In genomic region chr15:79443856-79444410, GRCm38 (mm10) we compare ENCODE assay signal across 16 mouse cellular contexts. TPM values are rescaled to one million over a fixed set of nuclear protein-coding genes. Genes with fewer than 3 reads are reported as not detected.
DNase-seq lines count a peak whose midpoint lies in the region; ATAC-seq and TF ChIP-seq lines count a peak whose summit lies in the region.
"Had no signal": no experiment of that assay in that cellular context is flagged by ENCODE, and none has a peak within 500 bp of the region (broad histone marks: within the 10 kb centered on the region; RNA-seq: fewer than 3 reads in every experiment).

No protein-coding gene starts in this region.

- H3K9ac ChIP-seq in embryonic facial prominence, embryonic 13.5 days = peak overlapping the region; percentile 51; the same call in 1 of the 2 replicates
- H3K9ac ChIP-seq in heart, embryonic 16.5 days (ENCODE audit: low read length) = 0 out of 2 replicates have a peak overlapping the region, but pooled peaks have one; percentile 7
- no peak overlapping the region for H3K9ac ChIP-seq in hindbrain, embryonic 11.5 days (ENCODE audit: low read depth, low read length)
- H3K9ac ChIP-seq: heart, embryonic 12.5 days; hindbrain, embryonic 15.5 days; midbrain, embryonic 12.5 days had no signal

- H3K4me1 ChIP-seq in embryonic facial prominence, embryonic 13.5 days = peaks cover 42% of the 10 kb centered on the region
- H3K4me1 ChIP-seq in embryonic facial prominence, embryonic 10.5 days = peaks cover 40% of the 10 kb centered on the region
- peaks cover 32% of the 10 kb centered on the region for H3K4me1 ChIP-seq in heart, embryonic 16.5 days (ENCODE audit: control insufficient read depth, insufficient read depth, low read length)
- H3K4me1 ChIP-seq in E14TG2a.4 (replicated peaks; ENCODE audit: low read depth, low read length) = peaks cover 77% of the 10 kb centered on the region
- peaks cover 12% of the 10 kb centered on the region for H3K4me1 ChIP-seq in hindbrain, embryonic 11.5 days (replicated peaks; ENCODE audit: control insufficient read depth, insufficient read depth, low read length)

- no peak for TF ChIP-seq CTCF in E14TG2a.4 (conservative IDR thresholded peaks at IDR 0.05; ENCODE audit: low read length)

- DNase-seq in embryonic facial prominence, embryonic 10.5 days (ENCODE audit: low spot score) = no peak
- no peak for DNase-seq in heart, postnatal 14 days
- peak; percentile 57 to 71 for DNase-seq in right cerebral cortex, adult 2 months (ENCODE audit: low spot score in 2 of 2)
- DNase-seq in spleen, postnatal 14 days (ENCODE audit: low spot score in 2 of 2) = no peak
- DNase-seq in hindbrain, embryonic 11.5 days (ENCODE audit: low spot score) = no peak
- DNase-seq: kidney, adult 18-20 months; liver; lung, adult 18-20 months; lung, postnatal 36 days had no signal

- peaks cover under 1% of the 10 kb centered on the region; the same call in 1 of the 2 replicates for H3K36me3 ChIP-seq in embryonic facial prominence, embryonic 13.5 days
- H3K36me3 ChIP-seq in embryonic facial prominence, embryonic 10.5 days (replicated peaks) = peaks cover 10% of the 10 kb centered on the region
- H3K36me3 ChIP-seq in heart, embryonic 16.5 days (ENCODE audit: control insufficient read depth, insufficient read depth) = no peaks in the 10 kb centered on the region
- no peaks in the 10 kb centered on the region for H3K36me3 ChIP-seq in E14TG2a.4 (ENCODE audit: insufficient read depth, low read length)
- no peaks in the 10 kb centered on the region for H3K36me3 ChIP-seq in hindbrain, embryonic 11.5 days (ENCODE audit: control insufficient read depth, insufficient read depth, low read length)
- H3K36me3 ChIP-seq: heart, embryonic 12.5 days; hindbrain, embryonic 15.5 days had no signal

- H3K27me3 ChIP-seq in embryonic facial prominence, embryonic 13.5 days = no peaks in the 10 kb centered on the region; the same call in 1 of the 2 replicates
- H3K27me3 ChIP-seq in embryonic facial prominence, embryonic 10.5 days (replicated peaks; ENCODE audit: low read depth, poor library complexity, severe bottlenecking) = 0 out of 2 replicates have a peak, but pooled peaks cover 5% of the 10 kb centered on the region
- H3K27me3 ChIP-seq in heart, embryonic 16.5 days (ENCODE audit: control insufficient read depth, insufficient read depth, low read length) = no peaks in the 10 kb centered on the region
- H3K27me3 ChIP-seq in E14TG2a.4 (ENCODE audit: insufficient read depth, low read length) = peaks cover 14% of the 10 kb centered on the region
- no peaks in the 10 kb centered on the region for H3K27me3 ChIP-seq in hindbrain, embryonic 11.5 days (ENCODE audit: control insufficient read depth, insufficient read depth, low read length)
- H3K27me3 ChIP-seq: heart, embryonic 12.5 days; hindbrain, embryonic 15.5 days had no signal

- no peak overlapping the region for H3K4me2 ChIP-seq in embryonic facial prominence, embryonic 13.5 days
- H3K4me2 ChIP-seq in heart, embryonic 16.5 days (ENCODE audit: low read depth, low read length) = no peak overlapping the region
- H3K4me2 ChIP-seq in hindbrain, embryonic 11.5 days (replicated peaks; ENCODE audit: low read depth, low read length) = no peak overlapping the region
- H3K4me2 ChIP-seq: heart, embryonic 12.5 days; hindbrain, embryonic 15.5 days; midbrain, embryonic 12.5 days had no signal

- 43% methylated on average over 7 of the region's 7 CpGs for WGBS in embryonic facial prominence, embryonic 13.5 days
- 55% methylated on average over 7 of the region's 7 CpGs for WGBS in embryonic facial prominence, embryonic 10.5 days
- 67% methylated on average over 7 of the region's 7 CpGs for whole genome bisulfite sequencing in heart, embryonic 16.5 days
- 61% methylated on average over 7 of the region's 7 CpGs for WGBS in hindbrain, embryonic 11.5 days

- ATAC-seq in embryonic facial prominence, embryonic 13.5 days (ENCODE audit: insufficient number of reproducible peaks, insufficient read depth, low FRiP score, low TSS enrichment, low read depth) = no peak
- ATAC-seq in heart, embryonic 16.5 days (replicated peaks; ENCODE audit: extremely low read depth, insufficient read depth, low FRiP score) = no peak
- ATAC-seq in hindbrain, embryonic 11.5 days (ENCODE audit: low FRiP score) = no peak

- intact Hi-C loops in heart, postnatal 14 days (cut with DNase I) = no loop called here

- no peak overlapping the region for H3K4me3 ChIP-seq in embryonic facial prominence, embryonic 13.5 days
- no peak overlapping the region for H3K4me3 ChIP-seq in embryonic facial prominence, embryonic 10.5 days
- no peak overlapping the region for H3K4me3 ChIP-seq in heart, embryonic 16.5 days (ENCODE audit: low read length)
- H3K4me3 ChIP-seq in E14TG2a.4 (replicated peaks; ENCODE audit: low read length) = 0 out of 2 replicates have a peak overlapping the region, but pooled peaks have one; percentile 14
- H3K4me3 ChIP-seq in hindbrain, embryonic 11.5 days (ENCODE audit: low read depth, low read length) = no peak overlapping the region
- H3K4me3 ChIP-seq: heart, embryonic 12.5 days; hindbrain, embryonic 15.5 days; midbrain, embryonic 12.5 days; myocyte had no signal

- H3K27ac ChIP-seq in embryonic facial prominence, embryonic 13.5 days = peak overlapping the region; percentile 8; the same call in 1 of the 2 replicates
- no peak overlapping the region for H3K27ac ChIP-seq in embryonic facial prominence, embryonic 10.5 days (replicated peaks)
- no peak overlapping the region for H3K27ac ChIP-seq in heart, embryonic 16.5 days (ENCODE audit: low read length)
- no peak overlapping the region for H3K27ac ChIP-seq in hindbrain, embryonic 11.5 days (ENCODE audit: low read depth, low read length)
- H3K27ac ChIP-seq: hindbrain, embryonic 15.5 days; midbrain, embryonic 12.5 days had no signal

- H3K9me3 ChIP-seq in embryonic facial prominence, embryonic 13.5 days = no peaks in the 10 kb centered on the region
- H3K9me3 ChIP-seq in embryonic facial prominence, embryonic 10.5 days = no peaks in the 10 kb centered on the region
- H3K9me3 ChIP-seq in heart, embryonic 16.5 days (replicated peaks; ENCODE audit: control insufficient read depth, low read length) = no peaks in the 10 kb centered on the region
- H3K9me3 ChIP-seq in E14TG2a.4 (ENCODE audit: low read length) = no peaks in the 10 kb centered on the region
- H3K9me3 ChIP-seq in hindbrain, embryonic 11.5 days (ENCODE audit: control insufficient read depth, low read length) = no peaks in the 10 kb centered on the region
- H3K9me3 ChIP-seq: heart, embryonic 12.5 days; hindbrain, embryonic 15.5 days; midbrain, embryonic 12.5 days had no signal

RNA-seq across cellular contexts. Expression of gene Csnk1e, which starts 11.4 kb away (rescaled TPM):
- 100 and 112 TPM in 2 replicates for polyA plus RNA-seq in embryonic facial prominence, embryonic 13.5 days (2015; fragmentation: Nextera tagmentation; extraction: Ambion mirVana)
- polyA plus RNA-seq in embryonic facial prominence, embryonic 10.5 days (2016; fragmentation: Nextera tagmentation; extraction: Ambion mirVana) = 143 and 156 TPM in 2 replicates
- polyA plus RNA-seq in heart, embryonic 16.5 days (2015; fragmentation: Nextera tagmentation; extraction: Ambion mirVana) = 54.0 and 70.2 TPM in 2 replicates
- total RNA-seq in heart, postnatal 14 days (2021) = 10 to 100 TPM; 62.3 to 67.3 TPM
- polyA plus RNA-seq in hindbrain, embryonic 11.5 days (2014; fragmentation: Nextera tagmentation; extraction: Ambion mirVana) = 193 and 195 TPM in 2 replicates

RNA-seq across cellular contexts. Expression of gene Tmem184b, which starts 40.6 kb away (rescaled TPM):
- polyA plus RNA-seq in embryonic facial prominence, embryonic 13.5 days (2015; fragmentation: Nextera tagmentation; extraction: Ambion mirVana) = 67.1 and 72.0 TPM in 2 replicates
- polyA plus RNA-seq in embryonic facial prominence, embryonic 10.5 days (2016; fragmentation: Nextera tagmentation; extraction: Ambion mirVana) = 57.7 and 58.9 TPM in 2 replicates
- polyA plus RNA-seq in heart, embryonic 16.5 days (2015; fragmentation: Nextera tagmentation; extraction: Ambion mirVana) = 71.7 and 75.2 TPM in 2 replicates
- 10 to 100 TPM; 52.8 to 55.6 TPM for total RNA-seq in heart, postnatal 14 days (2021)
- polyA plus RNA-seq in hindbrain, embryonic 11.5 days (2014; fragmentation: Nextera tagmentation; extraction: Ambion mirVana) = 32.7 and 33.5 TPM in 2 replicates

Comparison
In these comparisons a context has a peak if more than half of its experiments do, and no peak if none do; other contexts are left out.
1. DNase-seq: peak in right cerebral cortex, adult 2 months (2 of 2); none in embryonic facial prominence, embryonic 10.5 days (single experiment), heart, postnatal 14 days (0 of 2), spleen, postnatal 14 days (0 of 2) and hindbrain, embryonic 11.5 days (single experiment).